Mouse (Mus musculus) urinary bladder, postnatal 36 days (tissue): ENCODE data around the gene Ccdc86.

Experiments used
- DNase-seq, 2 experiments: peaks; one replicate each; pipeline ENCODE4 v3.0.0; 2022; ENCODE audit warnings: low spot score in 2 of 2, mixed read lengths in 1 of 2

Gene Ccdc86

GRCm38 (mm10) chr19:10949112-10949511, at the start of gene Ccdc86:
Gene Ccdc86, minus strand, starts transcription at chr19:10949266.
- DNase-seq: peak; percentile 92 to 96

GRCm38 (mm10) chr19:10993150-10993549, 44.1 kb upstream of the Ccdc86 start, which contains the start of gene Ms4a15:
Gene Ms4a15, minus strand, starts transcription at chr19:10993250.
- no peak for DNase-seq

- no peak for DNase-seq
Observed at GRCm38 (mm10) chr19:10991911-10992310, 42.8 kb upstream of the Ccdc86 start.

GRCm38 (mm10) chr19:10990751-10991150, 41.7 kb upstream of the Ccdc86 start:
- DNase-seq: no peak

GRCm38 (mm10) chr19:10988563-10988962, 39.5 kb upstream of the Ccdc86 start:
- no peak for DNase-seq

- DNase-seq: no peak
Observed at GRCm38 (mm10) chr19:10985889-10986288, 36.8 kb upstream of the Ccdc86 start.

- DNase-seq: no peak
Observed at GRCm38 (mm10) chr19:10984551-10984950, 35.5 kb upstream of the Ccdc86 start.

GRCm38 (mm10) chr19:10983146-10983545, 34.1 kb upstream of the Ccdc86 start:
- peak; percentile 15 to 32 for DNase-seq

GRCm38 (mm10) chr19:10980210-10980609, 31.1 kb upstream of the Ccdc86 start:
- no peak for DNase-seq

- DNase-seq: peak; percentile 64 to 73
Observed at GRCm38 (mm10) chr19:10979184-10980168, 30.4 kb upstream of the Ccdc86 start.

- DNase-seq: peak; percentile 30 to 32
Observed at GRCm38 (mm10) chr19:10976318-10976717, 27.3 kb upstream of the Ccdc86 start.

GRCm38 (mm10) chr19:10975187-10975586, 26.1 kb upstream of the Ccdc86 start:
- no peak for DNase-seq

GRCm38 (mm10) chr19:10974238-10974865, 25.3 kb upstream of the Ccdc86 start, which contains the start of gene Ms4a10:
Gene Ms4a10, minus strand, starts transcription at chr19:10974670.
- DNase-seq: no peak

- no peak for DNase-seq
Observed at GRCm38 (mm10) chr19:10973187-10973586, 24.1 kb upstream of the Ccdc86 start.

GRCm38 (mm10) chr19:10972660-10973059, 23.6 kb upstream of the Ccdc86 start:
- DNase-seq: no peak

- DNase-seq: no peak
Observed at GRCm38 (mm10) chr19:10970457-10970856, 21.4 kb upstream of the Ccdc86 start.

- DNase-seq: no peak
Observed at GRCm38 (mm10) chr19:10968578-10968977, 19.5 kb upstream of the Ccdc86 start.

GRCm38 (mm10) chr19:10965721-10966120, 16.7 kb upstream of the Ccdc86 start:
- DNase-seq: no peak

- DNase-seq: no peak
Observed at GRCm38 (mm10) chr19:10959978-10960346, 10.9 kb upstream of the Ccdc86 start.

GRCm38 (mm10) chr19:10959085-10959977, 10.3 kb upstream of the Ccdc86 start:
- DNase-seq: peak; percentile 44 to 56
